Mouse (Mus musculus) lung, embryonic 15.5 days (tissue): Measurements from ENCODE around the gene Gas2l1. TPM values are rescaled to one million over a fixed set of nuclear protein-coding genes. Genes with fewer than 3 reads are reported as not detected.
"Not testable (repeated sequence)": the region's sequence is repeated elsewhere in the genome, so short reads cannot be mapped to it uniquely, and the experiment has no call there.

ENCODE experiments used
- ATAC-seq: fragments of 200-750 bp; cut with Nextera tagmentation; 2 replicates; pipeline ENCODE4 v1.8.0; 2017; ENCODE audit warnings: moderate number of reproducible peaks, borderline replicate concordance; ENCODE audit not compliant: low FRiP score, low TSS enrichment; ENCODE audit errors: extremely low read depth
- H3K27ac ChIP-seq: fragments of 300-500 bp; sonication (generic); 2 replicates; pipeline ENCODE4 v1.5.1; 2015; ENCODE audit warnings: moderate library complexity, mild to moderate bottlenecking, inconsistent platforms
- H3K27me3 ChIP-seq: fragments of 300-500 bp; sonication (generic); 2 replicates; pipeline ENCODE4 v1.6.1; 2015; ENCODE audit warnings: inconsistent platforms
- H3K36me3 ChIP-seq: fragments of 300-500 bp; sonication (generic); 2 replicates; pipeline ENCODE4 v1.6.1; 2015; ENCODE audit warnings: inconsistent platforms
- H3K4me1 ChIP-seq: fragments of 300-500 bp; sonication (generic); 2 replicates; pipeline ENCODE4 v1.6.1; 2015; ENCODE audit warnings: inconsistent platforms
- H3K4me2 ChIP-seq: fragments of 300-500 bp; sonication (generic); 2 replicates; pipeline ENCODE4 v1.6.1; 2015; ENCODE audit warnings: inconsistent platforms, mild to moderate bottlenecking, moderate library complexity
- H3K4me3 ChIP-seq: fragments of 300-500 bp; sonication (generic); 2 replicates; pipeline ENCODE4 v1.5.1; 2015; ENCODE audit warnings: mild to moderate bottlenecking, inconsistent platforms
- H3K9ac ChIP-seq: fragments of 300-500 bp; sonication (generic); 2 replicates; pipeline ENCODE4 v1.6.1; 2015; ENCODE audit warnings: inconsistent platforms
- H3K9me3 ChIP-seq: fragments of 300-500 bp; sonication (generic); 2 replicates; pipeline ENCODE4 v1.6.1; 2016; ENCODE audit warnings: inconsistent platforms
- WGBS: fragments of 180-500 bp; shearing (Covaris S2); methylation state at CpG from one replicate; pipeline ENCODE4 v1.1.7; 2015; 5-methylcytosine and 5-hydroxymethylcytosine counted together
- polyA plus RNA-seq: library from polyadenylated mRNA; unstranded; fragments of >200 nt; fragmentation: Nextera tagmentation; extraction: Ambion mirVana; gene quantifications from 2 replicates; pipeline ENCODE4 v1.2.1, GENCODE M21; 2015

The Gas2l1 gene
- polyA plus RNA-seq, 1 experiment from 2014 or later: 27.1 TPM

GRCm38 (mm10) chr11:5098035-5098735 lies 33.1 kb upstream of the Gas2l1 start:
- H3K4me1 ChIP-seq: peaks cover 33% of the 10 kb centered on the region

GRCm38 (mm10) chr11:5096480-5097020 lies 31.4 kb upstream of the Gas2l1 start:
- H3K9ac ChIP-seq: no peak overlapping the region
- peaks cover 32% of the 10 kb centered on the region for H3K4me1 ChIP-seq
- WGBS: 46% methylated on average over 8 of the region's 8 CpGs
- ATAC-seq: no peak
- H3K27ac ChIP-seq: no peak overlapping the region
- peak overlapping the region; percentile 78 for H3K4me2 ChIP-seq
- no peaks in the 10 kb centered on the region for H3K27me3 ChIP-seq
- H3K36me3 ChIP-seq: peaks cover 11% of the 10 kb centered on the region
- no peaks in the 10 kb centered on the region for H3K9me3 ChIP-seq
- H3K4me3 ChIP-seq: peak overlapping the region; percentile 96

More at GRCm38 (mm10) chr11:5098035-5098735, 33.1 kb upstream of the Gas2l1 start:
- Histone ChIP-seq H3K9ac (peak overlapping the region; percentile 98), H3K9me3 (no peaks in the 10 kb centered on the region), H3K36me3 (no peaks in the 10 kb centered on the region), H3K27ac (peak overlapping the region; percentile 98), H3K27me3 (no peaks in the 10 kb centered on the region), H3K4me2 (peak overlapping the region; percentile 78), H3K4me3 (peak overlapping the region; percentile 96)
- ATAC-seq: no peak; the same call in 1 of the 2 replicates
- 0% methylated on average over 44 of the region's 44 CpGs for WGBS

- H3K4me1 ChIP-seq: peaks cover 26% of the 10 kb centered on the region
- no peaks in the 10 kb centered on the region for H3K9me3 ChIP-seq
- H3K4me3 ChIP-seq: no peak overlapping the region
- WGBS: 82% methylated on average over 5 of the region's 5 CpGs
- no peak overlapping the region for H3K9ac ChIP-seq
- H3K4me2 ChIP-seq: 0 out of 2 replicates have a peak overlapping the region, but pooled peaks have one; percentile 78
- no peaks in the 10 kb centered on the region for H3K27me3 ChIP-seq
- ATAC-seq: no peak
- peaks cover 17% of the 10 kb centered on the region for H3K36me3 ChIP-seq
- H3K27ac ChIP-seq: no peak overlapping the region
Measured at GRCm38 (mm10) chr11:5095877-5096276, 30.8 kb upstream of the Gas2l1 start.

GRCm38 (mm10) chr11:5091706-5092105 lies 26.6 kb upstream of the Gas2l1 start:
- H3K27ac ChIP-seq: no peak overlapping the region
- peaks cover 15% of the 10 kb centered on the region; the same call in 1 of the 2 replicates for H3K4me1 ChIP-seq
- no peaks in the 10 kb centered on the region for H3K9me3 ChIP-seq
- 32% methylated on average over 2 of the region's 2 CpGs for WGBS
- no peak for ATAC-seq
- H3K27me3 ChIP-seq: no peaks in the 10 kb centered on the region
- peaks cover 55% of the 10 kb centered on the region for H3K36me3 ChIP-seq
- no peak overlapping the region for H3K4me3 ChIP-seq
- H3K4me2 ChIP-seq: no peak overlapping the region
- H3K9ac ChIP-seq: no peak overlapping the region

GRCm38 (mm10) chr11:5089147-5089546 lies 24.0 kb upstream of the Gas2l1 start:
- Histone ChIP-seq H3K9me3 (no peaks in the 10 kb centered on the region), H3K9ac (no peak overlapping the region), H3K36me3 (peaks cover 80% of the 10 kb centered on the region), H3K4me1 (0 out of 2 replicates have a peak, but pooled peaks cover 3% of the 10 kb centered on the region), H3K4me2 (no peak overlapping the region), H3K27me3 (no peaks in the 10 kb centered on the region), H3K27ac (no peak overlapping the region), H3K4me3 (no peak overlapping the region)
- WGBS: 93% methylated on average over 1 of the region's 1 CpGs
- ATAC-seq: no peak

- H3K27ac ChIP-seq, H3K9ac ChIP-seq, ATAC-seq, H3K9me3 ChIP-seq, H3K4me1 ChIP-seq, H3K27me3 ChIP-seq, H3K4me3 ChIP-seq, H3K4me2 ChIP-seq: not testable (repeated sequence)
- WGBS: 80% methylated on average over 4 of the region's 5 CpGs
- H3K36me3 ChIP-seq: peaks cover 78% of the 10 kb centered on the region
Measured at GRCm38 (mm10) chr11:5076843-5077242, 11.7 kb upstream of the Gas2l1 start.

- no peaks in the 10 kb centered on the region for H3K4me1 ChIP-seq
- no peaks in the 10 kb centered on the region for H3K9me3 ChIP-seq
- no peak for ATAC-seq
- no peak overlapping the region for H3K27ac ChIP-seq
- no peak overlapping the region for H3K4me2 ChIP-seq
- H3K4me3 ChIP-seq: no peak overlapping the region
- H3K36me3 ChIP-seq: peaks cover 82% of the 10 kb centered on the region
- no peak overlapping the region for H3K9ac ChIP-seq
- no peaks in the 10 kb centered on the region for H3K27me3 ChIP-seq
Measured at GRCm38 (mm10) chr11:5075760-5076159, 10.6 kb upstream of the Gas2l1 start.

- peaks cover 82% of the 10 kb centered on the region for H3K36me3 ChIP-seq
- H3K27ac ChIP-seq: no peak overlapping the region
- H3K27me3 ChIP-seq: no peaks in the 10 kb centered on the region
- H3K9ac ChIP-seq: no peak overlapping the region
- no peaks in the 10 kb centered on the region for H3K4me1 ChIP-seq
- no peak overlapping the region for H3K4me3 ChIP-seq
- no peak for ATAC-seq
- no peaks in the 10 kb centered on the region for H3K9me3 ChIP-seq
- H3K4me2 ChIP-seq: no peak overlapping the region
- WGBS: 65% methylated on average over 4 of the region's 4 CpGs
Measured at GRCm38 (mm10) chr11:5074882-5075281, 9.8 kb upstream of the Gas2l1 start.

- ATAC-seq: no peak
- Histone ChIP-seq H3K36me3 (peaks cover 54% of the 10 kb centered on the region), H3K4me3 (no peak overlapping the region), H3K27ac (no peak overlapping the region), H3K9me3 (no peaks in the 10 kb centered on the region), H3K27me3 (peaks cover 4% of the 10 kb centered on the region), H3K4me2 (no peak overlapping the region), H3K4me1 (peaks cover 13% of the 10 kb centered on the region), H3K9ac (no peak overlapping the region)
- WGBS: 77% methylated on average over 9 of the region's 9 CpGs
Measured at GRCm38 (mm10) chr11:5068126-5068971, 3.2 kb upstream of the Gas2l1 start.

GRCm38 (mm10) chr11:5067063-5067462 lies 1.9 kb upstream of the Gas2l1 start:
- H3K4me1 ChIP-seq: peaks cover 26% of the 10 kb centered on the region
- peaks cover 42% of the 10 kb centered on the region for H3K36me3 ChIP-seq
- no peak overlapping the region for H3K9ac ChIP-seq
- H3K4me3 ChIP-seq: no peak overlapping the region
- H3K27me3 ChIP-seq: peaks cover 17% of the 10 kb centered on the region
- H3K27ac ChIP-seq: no peak overlapping the region
- ATAC-seq: no peak
- no peak overlapping the region for H3K4me2 ChIP-seq
- no peaks in the 10 kb centered on the region for H3K9me3 ChIP-seq

GRCm38 (mm10) chr11:5064282-5065055 lies 658 bp downstream of the Gas2l1 start:
- ATAC-seq: peak; percentile 7; the same call in 1 of the 2 replicates
- H3K9me3 ChIP-seq: no peaks in the 10 kb centered on the region
- H3K4me1 ChIP-seq: peaks cover 42% of the 10 kb centered on the region
- 0 out of 2 replicates have a peak overlapping the region, but pooled peaks have one; percentile 51 for H3K27ac ChIP-seq
- peak overlapping the region; percentile 64 for H3K9ac ChIP-seq
- H3K4me2 ChIP-seq: peak overlapping the region; percentile 95
- H3K4me3 ChIP-seq: peak overlapping the region; percentile 63
- peaks cover 18% of the 10 kb centered on the region for H3K36me3 ChIP-seq
- H3K27me3 ChIP-seq: peaks cover 43% of the 10 kb centered on the region
- WGBS: 13% methylated on average over 38 of the region's 38 CpGs
